Mouse (Mus musculus): ENCODE data around the gene Prkcb. TPM values are rescaled to one million over a fixed set of nuclear protein-coding genes. Genes with fewer than 3 reads are reported as not detected.
A peak's percentile ranks its signal among the peaks of the same experiment; 100 is the strongest.

The Prkcb gene
- polyA plus RNA-seq, 1 experiment from 2014 or later, result 139 TPM

DNA sequence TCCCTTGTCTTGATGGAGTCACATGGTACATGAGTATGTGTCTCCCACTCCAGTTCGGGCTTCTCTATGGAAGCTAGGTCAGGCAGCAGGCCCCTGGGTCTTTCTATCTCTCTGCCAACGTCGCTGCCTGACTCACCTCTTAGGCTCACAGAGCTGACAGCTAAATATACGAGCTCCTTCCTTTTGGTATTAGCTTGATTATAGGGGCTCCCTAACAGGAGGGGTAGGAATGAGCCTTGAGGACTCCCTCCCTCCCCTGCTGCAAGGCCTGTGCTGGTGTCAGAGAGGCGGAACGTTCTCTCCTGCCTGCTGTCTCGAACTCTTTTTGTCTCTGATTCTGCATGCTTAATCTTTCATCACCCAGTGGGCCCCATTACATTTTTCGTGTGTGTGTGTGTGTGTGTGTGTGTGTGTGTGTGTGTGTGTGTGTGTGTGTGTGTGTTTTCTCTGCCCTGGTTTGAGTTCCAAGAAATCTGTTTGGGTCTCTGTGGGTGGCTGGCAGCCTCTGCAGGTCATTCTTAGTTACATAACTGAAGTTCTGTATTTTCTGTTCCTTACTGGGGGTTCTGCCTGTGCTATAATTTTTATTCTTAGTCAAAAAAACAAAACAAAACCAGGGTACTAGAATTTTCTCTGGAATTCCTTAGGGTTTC lies 33.6 kb downstream of the Prkcb start:
- WGBS, result 64% methylated on average over 8 of the region's 8 CpGs

DNA sequence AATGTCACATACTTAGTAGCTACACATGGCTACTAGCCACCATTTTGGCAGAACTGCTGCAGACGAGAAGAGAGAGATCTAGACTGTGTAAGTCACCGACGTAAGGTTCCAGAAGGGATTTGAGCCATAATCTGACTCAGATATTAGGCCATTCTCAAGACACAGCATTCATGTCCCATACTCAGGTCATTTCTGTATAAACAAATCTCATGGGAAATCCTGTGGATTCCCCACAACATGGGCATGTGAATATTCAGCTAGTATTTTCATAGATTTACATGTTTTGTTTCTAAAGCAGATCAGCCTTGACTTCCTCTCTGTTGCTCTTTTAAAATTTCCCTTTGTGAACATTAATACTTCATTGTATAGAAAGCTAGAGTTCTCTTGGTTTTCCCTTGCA lies 39.4 kb downstream of the Prkcb start:
- H3K27me3 ChIP-seq (replicated peaks; ENCODE audit: control insufficient read depth, insufficient read depth, low read length), result no peaks in the 10 kb centered on the region
- H3K27ac ChIP-seq (ENCODE audit: low read depth, low read length), result no peak overlapping the region
- no peak overlapping the region for H3K9ac ChIP-seq (ENCODE audit: low read depth, low read length)
- H3K36me3 ChIP-seq (ENCODE audit: control insufficient read depth, insufficient read depth, low read length), result no peaks in the 10 kb centered on the region
- WGBS, result 95% methylated on average over 3 of the region's 3 CpGs
- no peak overlapping the region for H3K4me3 ChIP-seq (ENCODE audit: low read length)
- ATAC-seq, result no peak
- H3K4me1 ChIP-seq (ENCODE audit: control insufficient read depth, insufficient read depth, low read depth, low read length), result peaks cover 3% of the 10 kb centered on the region; the same call in 1 of the 2 replicates
- no peak overlapping the region for H3K4me2 ChIP-seq (ENCODE audit: low read length)
- no peaks in the 10 kb centered on the region for H3K9me3 ChIP-seq (ENCODE audit: control insufficient read depth, low read length)

More for the DNA sequence above, 33.6 kb downstream of the Prkcb start:
- Histone ChIP-seq H3K4me3 (ENCODE audit: low read length) (no peak overlapping the region), H3K4me2 (ENCODE audit: low read length) (no peak overlapping the region), H3K4me1 (ENCODE audit: control insufficient read depth, insufficient read depth, low read depth, low read length) (no peaks in the 10 kb centered on the region), H3K27ac (ENCODE audit: low read depth, low read length) (no peak overlapping the region), H3K9ac (ENCODE audit: low read depth, low read length) (no peak overlapping the region), H3K36me3 (ENCODE audit: control insufficient read depth, insufficient read depth, low read length) (no peaks in the 10 kb centered on the region), H3K27me3 (replicated peaks; ENCODE audit: control insufficient read depth, insufficient read depth, low read length) (no peaks in the 10 kb centered on the region), H3K9me3 (ENCODE audit: control insufficient read depth, low read length) (no peaks in the 10 kb centered on the region)
- no peak for ATAC-seq

DNA sequence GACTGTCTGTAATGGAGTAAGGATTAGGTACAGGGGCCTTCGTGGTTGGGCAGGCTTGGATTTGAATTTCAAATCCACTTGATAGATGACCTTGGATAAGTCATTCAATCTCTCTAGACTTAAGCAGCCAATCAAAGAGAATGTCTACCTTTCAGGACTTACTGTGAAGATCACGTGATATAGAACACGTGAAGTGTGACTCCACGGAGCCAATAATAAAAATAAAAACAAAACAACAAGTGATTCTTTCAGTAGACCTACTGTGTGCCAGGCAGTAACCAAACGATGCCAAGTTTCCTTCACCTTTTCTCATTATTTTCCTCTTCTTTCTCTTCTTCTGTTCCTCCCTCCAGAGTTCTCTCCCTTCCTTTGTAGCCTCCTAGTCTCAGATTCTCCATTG lies 39.9 kb downstream of the Prkcb start:
- no peaks in the 10 kb centered on the region for H3K27me3 ChIP-seq (replicated peaks; ENCODE audit: control insufficient read depth, insufficient read depth, low read length)
- no peaks in the 10 kb centered on the region for H3K9me3 ChIP-seq (ENCODE audit: control insufficient read depth, low read length)
- ATAC-seq, result no peak
- H3K4me2 ChIP-seq (ENCODE audit: low read length), result no peak overlapping the region
- H3K4me3 ChIP-seq (ENCODE audit: low read length), result no peak overlapping the region
- 88% methylated on average over 5 of the region's 5 CpGs for WGBS
- H3K27ac ChIP-seq (ENCODE audit: low read depth, low read length), result no peak overlapping the region
- H3K4me1 ChIP-seq (ENCODE audit: control insufficient read depth, insufficient read depth, low read depth, low read length), result peaks cover 3% of the 10 kb centered on the region; the same call in 1 of the 2 replicates
- no peak overlapping the region for H3K9ac ChIP-seq (ENCODE audit: low read depth, low read length)
- H3K36me3 ChIP-seq (ENCODE audit: control insufficient read depth, insufficient read depth, low read length), result no peaks in the 10 kb centered on the region

DNA sequence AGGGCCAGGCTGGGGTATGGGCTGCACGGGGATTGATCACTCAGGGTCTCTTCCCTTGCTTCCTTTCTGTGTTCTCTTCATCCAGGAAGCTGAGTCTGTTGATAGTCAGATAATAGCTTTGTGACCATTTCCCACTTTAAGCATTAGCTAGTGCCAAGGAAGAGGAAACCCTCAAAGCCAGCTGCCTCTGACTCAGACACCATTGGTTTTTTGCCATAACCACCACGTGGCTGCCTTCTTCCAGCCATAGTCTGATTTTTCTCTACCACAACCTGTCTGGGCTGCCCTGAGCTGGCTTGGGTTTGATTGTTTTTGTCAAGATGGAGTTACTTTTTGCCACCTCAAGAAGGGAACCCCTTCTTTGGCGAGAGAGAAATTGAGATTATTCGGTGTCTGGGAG lies 41.0 kb downstream of the Prkcb start:
- WGBS, result 75% methylated on average over 4 of the region's 4 CpGs
- no peaks in the 10 kb centered on the region for H3K36me3 ChIP-seq (ENCODE audit: control insufficient read depth, insufficient read depth, low read length)
- ATAC-seq, result no peak
- H3K27ac ChIP-seq (ENCODE audit: low read depth, low read length), result no peak overlapping the region
- H3K4me3 ChIP-seq (ENCODE audit: low read length), result no peak overlapping the region
- H3K4me2 ChIP-seq (ENCODE audit: low read length), result no peak overlapping the region
- H3K27me3 ChIP-seq (replicated peaks; ENCODE audit: control insufficient read depth, insufficient read depth, low read length), result no peaks in the 10 kb centered on the region
- H3K9me3 ChIP-seq (ENCODE audit: control insufficient read depth, low read length), result no peaks in the 10 kb centered on the region
- H3K9ac ChIP-seq (ENCODE audit: low read depth, low read length), result no peak overlapping the region
- peaks cover 6% of the 10 kb centered on the region for H3K4me1 ChIP-seq (ENCODE audit: control insufficient read depth, insufficient read depth, low read depth, low read length)

DNA sequence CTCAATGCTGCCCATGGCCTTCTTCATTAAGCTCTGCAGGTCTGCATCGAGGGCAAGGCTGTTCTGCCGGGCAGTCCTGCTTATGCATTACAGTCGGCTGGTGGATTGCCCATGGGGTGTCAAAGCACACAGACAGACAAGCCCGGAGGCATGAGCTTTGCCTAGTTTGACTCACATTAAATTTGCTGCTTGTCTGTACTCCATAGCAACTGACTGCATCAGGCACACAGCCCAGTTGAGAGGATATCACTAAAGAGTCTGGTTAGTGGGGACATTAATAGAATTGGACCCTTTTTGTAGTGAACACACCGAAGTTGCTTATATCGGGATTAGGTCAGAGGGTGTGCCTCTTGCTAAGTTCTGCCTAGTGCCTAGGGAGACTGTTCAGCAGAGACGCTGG lies 45.1 kb downstream of the Prkcb start:
- Histone ChIP-seq H3K4me1 (ENCODE audit: control insufficient read depth, insufficient read depth, low read depth, low read length) (peaks cover 9% of the 10 kb centered on the region), H3K36me3 (ENCODE audit: control insufficient read depth, insufficient read depth, low read length) (no peaks in the 10 kb centered on the region), H3K27ac (ENCODE audit: low read depth, low read length) (no peak overlapping the region), H3K4me2 (ENCODE audit: low read length) (no peak overlapping the region), H3K27me3 (replicated peaks; ENCODE audit: control insufficient read depth, insufficient read depth, low read length) (no peaks in the 10 kb centered on the region), H3K4me3 (ENCODE audit: low read length) (no peak overlapping the region), H3K9ac (ENCODE audit: low read depth, low read length) (no peak overlapping the region), H3K9me3 (ENCODE audit: control insufficient read depth, low read length) (no peaks in the 10 kb centered on the region)
- ATAC-seq, result no peak
- WGBS, result 71% methylated on average over 7 of the region's 7 CpGs

DNA sequence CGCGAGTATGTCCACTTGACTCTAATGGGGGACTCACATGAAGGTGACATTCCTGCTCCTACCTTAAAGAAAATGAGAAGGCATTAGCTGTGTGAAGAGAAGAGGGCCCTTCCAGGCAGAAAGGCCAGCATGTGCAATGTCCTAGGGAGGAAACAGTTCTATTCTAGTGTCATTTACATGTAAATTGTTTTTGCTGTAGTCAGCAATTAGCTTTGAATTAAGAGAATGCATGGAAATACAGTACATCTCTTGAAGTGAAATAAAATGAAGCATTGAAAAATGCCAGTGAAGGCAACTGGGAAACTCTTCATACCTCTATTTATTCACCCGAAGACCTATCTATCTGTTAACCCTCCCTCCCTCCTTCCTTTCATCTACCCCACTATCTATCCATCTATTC lies 48.8 kb downstream of the Prkcb start:
- peaks cover 6% of the 10 kb centered on the region for H3K4me1 ChIP-seq (ENCODE audit: control insufficient read depth, insufficient read depth, low read depth, low read length)

DNA sequence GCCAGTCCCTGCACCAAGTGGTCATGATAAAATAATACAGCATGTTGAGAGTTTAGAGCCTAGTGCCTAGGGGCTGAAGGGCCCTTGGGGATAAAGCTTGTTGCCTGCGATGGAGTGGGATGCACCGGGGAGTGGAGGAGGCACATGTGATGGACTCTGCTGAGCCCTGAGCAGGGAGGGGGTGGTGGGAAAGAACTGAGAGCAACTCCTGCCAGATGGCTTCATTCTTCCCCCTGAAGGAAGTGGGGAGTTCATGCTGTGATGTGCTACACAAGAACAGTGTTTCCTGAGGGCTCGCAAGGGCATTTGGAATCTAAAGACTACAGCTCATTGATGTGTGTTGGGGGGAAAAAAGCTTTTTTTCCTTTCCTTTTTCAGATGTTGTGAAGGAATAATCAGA lies 49.5 kb downstream of the Prkcb start:
- Histone ChIP-seq H3K9me3 (ENCODE audit: control insufficient read depth, low read length) (no peaks in the 10 kb centered on the region), H3K4me3 (ENCODE audit: low read length) (no peak overlapping the region), H3K4me1 (ENCODE audit: control insufficient read depth, insufficient read depth, low read depth, low read length) (peaks cover 6% of the 10 kb centered on the region), H3K27me3 (replicated peaks; ENCODE audit: control insufficient read depth, insufficient read depth, low read length) (no peaks in the 10 kb centered on the region), H3K4me2 (ENCODE audit: low read length) (no peak overlapping the region), H3K36me3 (ENCODE audit: control insufficient read depth, insufficient read depth, low read length) (no peaks in the 10 kb centered on the region), H3K27ac (ENCODE audit: low read depth, low read length) (no peak overlapping the region), H3K9ac (ENCODE audit: low read depth, low read length) (no peak overlapping the region)
- 0 out of 2 replicates have a peak, but pooled peaks have one; percentile 57 for ATAC-seq
- 34% methylated on average over 3 of the region's 3 CpGs for WGBS

More for the DNA sequence above, 48.8 kb downstream of the Prkcb start:
- H3K36me3 ChIP-seq (ENCODE audit: control insufficient read depth, insufficient read depth, low read length), result no peaks in the 10 kb centered on the region
- ATAC-seq, result no peak
- no peaks in the 10 kb centered on the region for H3K9me3 ChIP-seq (ENCODE audit: control insufficient read depth, low read length)
- no peaks in the 10 kb centered on the region for H3K27me3 ChIP-seq (replicated peaks; ENCODE audit: control insufficient read depth, insufficient read depth, low read length)
- no peak overlapping the region for H3K27ac ChIP-seq (ENCODE audit: low read depth, low read length)
- no peak overlapping the region for H3K9ac ChIP-seq (ENCODE audit: low read depth, low read length)
- no peak overlapping the region for H3K4me3 ChIP-seq (ENCODE audit: low read length)
- no peak overlapping the region for H3K4me2 ChIP-seq (ENCODE audit: low read length)
- WGBS, result 92% methylated on average over 3 of the region's 3 CpGs

DNA sequence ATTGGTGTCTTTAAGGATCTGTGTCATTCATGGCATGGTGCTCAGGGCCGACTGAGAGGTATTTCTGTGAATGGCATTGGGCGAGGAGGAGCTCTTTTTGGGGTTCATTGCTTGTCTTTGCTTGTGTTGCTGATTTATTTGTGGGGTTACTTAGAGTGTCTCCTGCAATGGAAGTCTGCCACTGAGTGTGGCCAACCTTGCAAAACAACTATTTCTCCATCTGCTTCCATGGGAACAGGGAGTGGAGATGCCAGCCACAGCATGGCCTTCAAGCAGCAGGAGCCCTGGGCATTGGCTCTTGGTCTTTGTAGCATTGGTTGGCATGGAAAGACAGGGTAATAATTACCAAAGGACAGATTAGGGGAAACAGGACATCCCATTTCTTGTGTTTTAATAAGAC lies 50.9 kb downstream of the Prkcb start:
- ATAC-seq, result no peak
- H3K27me3 ChIP-seq (replicated peaks; ENCODE audit: control insufficient read depth, insufficient read depth, low read length), result no peaks in the 10 kb centered on the region

DNA sequence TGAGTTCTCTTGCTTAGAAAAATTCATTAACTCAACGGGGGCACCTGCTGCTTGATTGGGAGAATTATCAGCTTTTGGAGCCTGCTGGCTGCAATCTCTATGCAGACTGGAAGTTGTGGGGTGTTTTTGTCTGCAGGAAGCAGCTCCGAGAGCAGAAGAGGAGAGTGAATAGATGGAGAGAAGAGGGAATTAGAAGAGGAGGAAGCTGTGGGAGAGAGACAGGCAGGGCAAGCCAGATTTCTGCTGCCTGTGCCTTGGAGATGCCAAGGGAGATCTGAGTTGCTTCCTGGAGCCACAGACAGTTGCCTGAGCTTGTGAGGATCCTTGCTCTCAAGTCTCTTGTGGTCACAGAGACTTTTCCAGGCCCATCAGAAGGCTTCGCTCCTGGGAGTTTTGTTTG lies 53.3 kb downstream of the Prkcb start:
- ATAC-seq, result no peak
- Histone ChIP-seq H3K4me3 (ENCODE audit: low read length) (no peak overlapping the region), H3K9ac (ENCODE audit: low read depth, low read length) (no peak overlapping the region), H3K4me1 (ENCODE audit: control insufficient read depth, insufficient read depth, low read depth, low read length) (peaks cover 3% of the 10 kb centered on the region; the same call in 1 of the 2 replicates), H3K27ac (ENCODE audit: low read depth, low read length) (no peak overlapping the region; the same call in 1 of the 2 replicates), H3K36me3 (ENCODE audit: control insufficient read depth, insufficient read depth, low read length) (no peaks in the 10 kb centered on the region), H3K4me2 (ENCODE audit: low read length) (no peak overlapping the region), H3K9me3 (ENCODE audit: control insufficient read depth, low read length) (no peaks in the 10 kb centered on the region), H3K27me3 (replicated peaks; ENCODE audit: control insufficient read depth, insufficient read depth, low read length) (no peaks in the 10 kb centered on the region)
- 59% methylated on average over 3 of the region's 3 CpGs for WGBS

More for the DNA sequence above, 50.9 kb downstream of the Prkcb start:
- Histone ChIP-seq H3K27ac (ENCODE audit: low read depth, low read length) (no peak overlapping the region), H3K36me3 (ENCODE audit: control insufficient read depth, insufficient read depth, low read length) (no peaks in the 10 kb centered on the region), H3K9ac (ENCODE audit: low read depth, low read length) (no peak overlapping the region), H3K4me3 (ENCODE audit: low read length) (no peak overlapping the region), H3K4me2 (ENCODE audit: low read length) (no peak overlapping the region), H3K9me3 (ENCODE audit: control insufficient read depth, low read length) (no peaks in the 10 kb centered on the region), H3K4me1 (ENCODE audit: control insufficient read depth, insufficient read depth, low read depth, low read length) (peaks cover 3% of the 10 kb centered on the region; the same call in 1 of the 2 replicates)
- 78% methylated on average over 2 of the region's 2 CpGs for WGBS
